Mouse (Mus musculus) heart, embryonic 11.5 days (tissue): Measurements from ENCODE around the gene Ylpm1. TPM values are rescaled to one million over a fixed set of nuclear protein-coding genes. Genes with fewer than 3 reads are reported as not detected.

Source experiments
- ATAC-seq: fragments of 200-750 bp; cut with Nextera tagmentation; replicated peaks from 2 replicates; pipeline ENCODE4 v1.8.0; 2017; ENCODE audit warnings: moderate library complexity; ENCODE audit not compliant: insufficient number of reproducible peaks, low FRiP score, low TSS enrichment
- H3K27ac ChIP-seq: fragments of 300-500 bp; sonication (generic); 2 replicates; pipeline ENCODE4 v1.5.1; 2014; ENCODE audit warnings: mild to moderate bottlenecking, low read depth, low read length
- H3K27me3 ChIP-seq: fragments of 300-500 bp; sonication (generic); 2 replicates; pipeline ENCODE4 v1.6.1; 2014; ENCODE audit warnings: mild to moderate bottlenecking, low read length, mixed read lengths; ENCODE audit not compliant: control insufficient read depth, insufficient read depth
- H3K36me3 ChIP-seq: fragments of 300-500 bp; sonication (generic); 2 replicates; pipeline ENCODE4 v1.6.1; 2014; ENCODE audit warnings: mild to moderate bottlenecking, low read length, moderate library complexity, mixed read lengths; ENCODE audit not compliant: control insufficient read depth, insufficient read depth
- H3K4me1 ChIP-seq: fragments of 300-500 bp; sonication (generic); 2 replicates; pipeline ENCODE4 v1.6.1; 2014; ENCODE audit warnings: low read length; ENCODE audit not compliant: control insufficient read depth, insufficient read depth
- H3K4me2 ChIP-seq: fragments of 300-500 bp; sonication (generic); 2 replicates; pipeline ENCODE4 v1.6.1; 2014; ENCODE audit warnings: mild to moderate bottlenecking, moderate library complexity
- H3K4me3 ChIP-seq: fragments of 300-500 bp; sonication (generic); 2 replicates; pipeline ENCODE4 v1.5.1; 2014; ENCODE audit warnings: low read depth, low read length
- H3K9ac ChIP-seq: fragments of 300-500 bp; sonication (generic); 2 replicates; pipeline ENCODE4 v1.6.1; 2014; ENCODE audit warnings: mild to moderate bottlenecking, low read depth, low read length, moderate library complexity
- H3K9me3 ChIP-seq: fragments of 300-500 bp; sonication (generic); replicated peaks from 2 replicates; pipeline ENCODE4 v1.6.1; 2016; ENCODE audit warnings: low read length; ENCODE audit not compliant: control insufficient read depth
- WGBS: fragments of 180-500 bp; shearing (Covaris S2); extraction: QIAGEN DNeasy Blood & Tissue Kit; methylation state at CpG from one replicate; pipeline ENCODE4 v1.1.7; 2014; ENCODE audit not compliant: insufficient replicate concordance; 5-methylcytosine and 5-hydroxymethylcytosine counted together
- polyA plus RNA-seq: library from polyadenylated mRNA; unstranded; fragments of >200 nt; fragmentation: Nextera tagmentation; extraction: Ambion mirVana; gene quantifications from 2 replicates; pipeline ENCODE4 v1.2.1, GENCODE M21; 2014

Gene Ylpm1
- polyA plus RNA-seq, 1 experiment from 2014 or later, result 30.4 TPM

GRCm38 (mm10) chr12:85051218-85051617 lies 55.1 kb downstream of the Ylpm1 start:
- Histone ChIP-seq H3K4me2 (no peak overlapping the region), H3K36me3 (peaks cover 17% of the 10 kb centered on the region), H3K4me3 (no peak overlapping the region), H3K4me1 (no peaks in the 10 kb centered on the region), H3K27me3 (no peaks in the 10 kb centered on the region), H3K9me3 (no peaks in the 10 kb centered on the region), H3K27ac (no peak overlapping the region), H3K9ac (no peak overlapping the region)
- no peak for ATAC-seq
- 79% methylated on average over 6 of the region's 6 CpGs for WGBS

GRCm38 (mm10) chr12:85071043-85071442 lies 74.9 kb downstream of the Ylpm1 start:
- Histone ChIP-seq H3K9me3 (no peaks in the 10 kb centered on the region), H3K4me1 (no peaks in the 10 kb centered on the region), H3K4me2 (no peak overlapping the region), H3K36me3 (peaks cover 16% of the 10 kb centered on the region), H3K27ac (no peak overlapping the region), H3K4me3 (no peak overlapping the region), H3K9ac (no peak overlapping the region), H3K27me3 (no peaks in the 10 kb centered on the region)
- no peak for ATAC-seq

GRCm38 (mm10) chr12:85077100-85077499 lies 81.0 kb downstream of the Ylpm1 start:
- ATAC-seq, result no peak
- WGBS, result 87% methylated on average over 3 of the region's 3 CpGs
- H3K27me3 ChIP-seq, result no peaks in the 10 kb centered on the region
- no peaks in the 10 kb centered on the region for H3K4me1 ChIP-seq
- no peak overlapping the region for H3K4me3 ChIP-seq
- H3K36me3 ChIP-seq, result peaks cover 3% of the 10 kb centered on the region; the same call in 1 of the 2 replicates
- H3K27ac ChIP-seq, result no peak overlapping the region
- H3K9me3 ChIP-seq, result no peaks in the 10 kb centered on the region
- H3K4me2 ChIP-seq, result no peak overlapping the region
- no peak overlapping the region for H3K9ac ChIP-seq

GRCm38 (mm10) chr12:85084257-85084656 lies 88.1 kb downstream of the Ylpm1 start:
- Histone ChIP-seq H3K9me3 (no peaks in the 10 kb centered on the region), H3K27me3 (no peaks in the 10 kb centered on the region), H3K4me1 (no peaks in the 10 kb centered on the region), H3K27ac (no peak overlapping the region), H3K9ac (no peak overlapping the region), H3K36me3 (peaks cover 6% of the 10 kb centered on the region), H3K4me3 (no peak overlapping the region), H3K4me2 (no peak overlapping the region)
- ATAC-seq, result no peak
- 67% methylated on average over 2 of the region's 2 CpGs for WGBS

- H3K9me3 ChIP-seq, result no peaks in the 10 kb centered on the region
- H3K27ac ChIP-seq, result no peak overlapping the region
- peaks cover 8% of the 10 kb centered on the region for H3K36me3 ChIP-seq
- no peak overlapping the region for H3K9ac ChIP-seq
- no peak for ATAC-seq
- no peak overlapping the region for H3K4me3 ChIP-seq
- no peaks in the 10 kb centered on the region for H3K27me3 ChIP-seq
- no peak overlapping the region for H3K4me2 ChIP-seq
- H3K4me1 ChIP-seq, result no peaks in the 10 kb centered on the region
- 84% methylated on average over 4 of the region's 4 CpGs for WGBS
These were observed 88.8 kb downstream of the Ylpm1 start for GRCm38 (mm10) chr12:85084941-85085340.

- Histone ChIP-seq H3K9me3 (no peaks in the 10 kb centered on the region), H3K36me3 (peaks cover 8% of the 10 kb centered on the region), H3K4me3 (no peak overlapping the region), H3K27ac (no peak overlapping the region), H3K4me1 (no peaks in the 10 kb centered on the region; the same call in 1 of the 2 replicates), H3K9ac (no peak overlapping the region), H3K27me3 (no peaks in the 10 kb centered on the region), H3K4me2 (no peak overlapping the region)
- 94% methylated on average over 12 of the region's 12 CpGs for WGBS
- ATAC-seq, result no peak
These were observed 91.7 kb downstream of the Ylpm1 start for GRCm38 (mm10) chr12:85087845-85088244.

- Histone ChIP-seq H3K27ac (no peak overlapping the region), H3K4me3 (no peak overlapping the region), H3K36me3 (peaks cover 8% of the 10 kb centered on the region), H3K4me1 (no peaks in the 10 kb centered on the region; the same call in 1 of the 2 replicates), H3K9ac (no peak overlapping the region), H3K4me2 (no peak overlapping the region), H3K9me3 (no peaks in the 10 kb centered on the region), H3K27me3 (no peaks in the 10 kb centered on the region)
- no peak for ATAC-seq
- 64% methylated on average over 3 of the region's 3 CpGs for WGBS
These were observed 95.1 kb downstream of the Ylpm1 start for GRCm38 (mm10) chr12:85091190-85091589.

GRCm38 (mm10) chr12:85092214-85092613 lies 96.1 kb downstream of the Ylpm1 start:
- Histone ChIP-seq H3K4me2 (no peak overlapping the region), H3K36me3 (peaks cover 6% of the 10 kb centered on the region), H3K4me3 (no peak overlapping the region), H3K4me1 (no peaks in the 10 kb centered on the region; the same call in 1 of the 2 replicates), H3K27ac (no peak overlapping the region), H3K9ac (no peak overlapping the region), H3K9me3 (no peaks in the 10 kb centered on the region), H3K27me3 (no peaks in the 10 kb centered on the region)
- WGBS, result 2% methylated on average over 3 of the region's 3 CpGs
- ATAC-seq, result no peak

GRCm38 (mm10) chr12:85094010-85094409 lies 97.9 kb downstream of the Ylpm1 start:
- H3K9me3 ChIP-seq, result no peaks in the 10 kb centered on the region
- no peak overlapping the region for H3K27ac ChIP-seq
- H3K4me1 ChIP-seq, result no peaks in the 10 kb centered on the region; the same call in 1 of the 2 replicates
- 22% methylated on average over 14 of the region's 14 CpGs for WGBS
- H3K9ac ChIP-seq, result no peak overlapping the region
- H3K4me2 ChIP-seq, result no peak overlapping the region
- no peak overlapping the region for H3K4me3 ChIP-seq
- H3K27me3 ChIP-seq, result no peaks in the 10 kb centered on the region
- H3K36me3 ChIP-seq, result peaks cover 4% of the 10 kb centered on the region; the same call in 1 of the 2 replicates
- ATAC-seq, result peak; percentile 33
